Mouse (Mus musculus) hindbrain, embryonic 14.5 days (tissue): ENCODE measurements around the gene Ak5. TPM values are rescaled to one million over a fixed set of nuclear protein-coding genes. Genes with fewer than 3 reads are reported as not detected.
"Not testable (repeated sequence)": the region's sequence is repeated elsewhere in the genome, so short reads cannot be mapped to it uniquely, and the experiment has no call there.

ENCODE experiments used
- ATAC-seq: fragments of 200-750 bp; cut with Nextera tagmentation; 2 replicates; pipeline ENCODE4 v1.8.0; 2017; ENCODE audit warnings: moderate number of reproducible peaks, mild to moderate bottlenecking, moderate TSS enrichment, moderate library complexity; ENCODE audit not compliant: low FRiP score
- DNase-seq: peaks from one replicate; pipeline ENCODE4 v3.0.0-alpha.2; 2015; ENCODE audit warnings: low spot score
- H3K27ac ChIP-seq: fragments of 300-500 bp; sonication (generic); 2 replicates; pipeline ENCODE4 v1.5.1; 2014; ENCODE audit warnings: mild to moderate bottlenecking, moderate library complexity
- H3K27me3 ChIP-seq: fragments of 300-500 bp; sonication (generic); 2 replicates; pipeline ENCODE4 v1.6.1; 2014; ENCODE audit warnings: mild to moderate bottlenecking, low read length, mixed read lengths; ENCODE audit not compliant: control insufficient read depth, insufficient read depth
- H3K36me3 ChIP-seq: fragments of 300-500 bp; sonication (generic); replicated peaks from 2 replicates; pipeline ENCODE4 v1.6.1; 2014; ENCODE audit not compliant: control insufficient read depth, insufficient read depth
- H3K4me1 ChIP-seq: fragments of 300-500 bp; sonication (generic); replicated peaks from 2 replicates; pipeline ENCODE4 v1.6.1; 2014; ENCODE audit warnings: antibody characterized with exemption, low read length, mixed read lengths; ENCODE audit not compliant: control insufficient read depth, insufficient read depth
- H3K4me2 ChIP-seq: fragments of 300-500 bp; sonication (generic); replicated peaks from 2 replicates; pipeline ENCODE4 v1.6.1; 2014; ENCODE audit warnings: mild to moderate bottlenecking, moderate library complexity
- H3K4me3 ChIP-seq: fragments of 300-500 bp; sonication (generic); replicated peaks from 2 replicates; pipeline ENCODE4 v1.5.1; 2014; ENCODE audit warnings: mild to moderate bottlenecking, low read length
- H3K9ac ChIP-seq: fragments of 300-500 bp; sonication (generic); 2 replicates; pipeline ENCODE4 v1.6.1; 2014
- H3K9me3 ChIP-seq: fragments of 300-500 bp; sonication (generic); 2 replicates; pipeline ENCODE4 v1.6.1; 2016; ENCODE audit warnings: low read length; ENCODE audit not compliant: control insufficient read depth
- WGBS: fragments of 180-500 bp; shearing (Covaris S2); extraction: QIAGEN DNeasy Blood & Tissue Kit; methylation state at CpG from one replicate; pipeline ENCODE4 v1.1.7; 2014; 5-methylcytosine and 5-hydroxymethylcytosine counted together
- polyA plus RNA-seq: library from polyadenylated mRNA; unstranded; fragments of >200 nt; fragmentation: Nextera tagmentation; extraction: Ambion mirVana; gene quantifications from 2 replicates; pipeline ENCODE4 v1.2.1, GENCODE M21; 2014

Gene Ak5
- polyA plus RNA-seq, 1 experiment from 2014 or later = 14.1 TPM

DNA sequence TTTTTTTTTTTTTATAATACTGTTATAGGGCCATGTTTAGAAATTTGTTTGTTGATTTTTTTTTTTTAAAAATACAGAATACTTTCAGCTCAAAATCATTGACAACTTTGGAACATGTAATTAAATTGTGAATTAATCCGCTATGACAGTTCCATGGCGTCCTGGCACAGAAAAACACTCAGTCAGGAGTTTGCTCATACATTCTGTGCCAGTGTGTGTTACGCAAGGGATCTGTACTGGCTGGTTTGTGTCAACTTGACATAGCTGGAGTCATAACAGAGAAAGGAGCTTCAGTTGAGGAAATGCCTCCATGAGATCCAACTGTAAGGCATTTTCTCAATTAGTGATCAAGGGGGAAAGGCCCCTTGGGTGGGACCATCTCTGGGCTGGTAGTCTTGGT, 86.3 kb downstream of the Ak5 start:
- ATAC-seq, H3K9me3 ChIP-seq, H3K4me3 ChIP-seq, DNase-seq, H3K36me3 ChIP-seq, H3K4me2 ChIP-seq, H3K9ac ChIP-seq, H3K27ac ChIP-seq, H3K4me1 ChIP-seq, H3K27me3 ChIP-seq: not testable (repeated sequence)
- 94% methylated on average over 3 of the region's 3 CpGs for WGBS

- H3K9me3 ChIP-seq = no peaks in the 10 kb centered on the region
- H3K4me3 ChIP-seq = no peak overlapping the region
- H3K9ac ChIP-seq = no peak overlapping the region
- no peaks in the 10 kb centered on the region for H3K27me3 ChIP-seq
- no peak for ATAC-seq
- no peak overlapping the region for H3K27ac ChIP-seq
- H3K4me1 ChIP-seq = no peaks in the 10 kb centered on the region
- H3K4me2 ChIP-seq = no peak overlapping the region
- no peaks in the 10 kb centered on the region for H3K36me3 ChIP-seq
- DNase-seq = no peak
- 87% methylated on average over 10 of the region's 10 CpGs for WGBS
These were observed 88.1 kb downstream of the Ak5 start for GRCm38 (mm10) chr3:152579984-152580591.

DNA sequence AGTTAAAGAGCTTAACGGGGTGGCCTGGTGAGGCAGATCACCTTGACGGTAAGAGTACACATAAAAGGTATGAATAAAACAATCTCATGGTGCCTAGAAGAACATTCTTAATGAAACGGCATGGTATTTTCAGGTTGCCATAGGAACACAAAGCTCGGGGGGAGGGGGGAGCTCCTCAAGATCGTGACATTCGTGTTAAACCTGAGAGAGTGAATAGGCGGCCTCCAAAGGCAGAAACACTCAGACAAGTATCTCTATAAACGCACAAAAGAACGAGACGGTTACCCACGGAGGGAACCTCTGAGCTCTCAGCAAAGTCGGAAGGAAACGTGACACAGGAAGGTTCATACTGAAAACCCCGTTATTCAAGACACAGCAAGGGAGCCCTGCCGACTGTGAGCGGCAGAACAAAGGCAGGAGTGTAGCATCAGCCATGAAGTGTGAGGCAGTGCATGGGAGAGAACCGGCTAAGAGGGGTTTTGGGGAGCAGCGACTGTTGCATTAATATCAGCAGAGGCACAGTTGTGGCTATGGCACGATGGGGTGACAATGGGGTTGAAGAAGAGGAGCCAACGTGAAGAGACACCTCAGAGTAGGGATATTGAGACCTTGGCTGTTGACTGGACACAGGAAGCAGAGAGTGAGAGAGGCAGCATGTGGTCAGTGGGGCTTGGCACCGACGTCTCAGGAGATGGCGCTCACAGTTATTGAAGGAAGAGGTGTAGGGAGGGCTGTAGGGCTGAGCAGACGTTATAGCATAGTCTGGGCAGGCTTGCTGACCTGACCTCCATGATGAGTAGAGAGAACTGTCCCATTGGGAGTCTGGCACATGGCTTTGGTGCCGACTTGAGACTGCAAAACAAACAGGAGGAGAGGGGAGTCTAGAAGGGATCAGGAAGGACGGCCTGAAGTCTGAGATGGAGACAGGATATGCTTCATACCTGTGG, 89.6 kb downstream of the Ak5 start:
- H3K27ac ChIP-seq = peak overlapping the region; percentile 58
- peak; percentile 53 for DNase-seq
- no peaks in the 10 kb centered on the region for H3K27me3 ChIP-seq
- H3K4me2 ChIP-seq = peak overlapping the region; percentile 10; the same call in 1 of the 2 replicates
- no peak overlapping the region for H3K4me3 ChIP-seq
- WGBS = 56% methylated on average over 26 of the region's 26 CpGs
- H3K9ac ChIP-seq = no peak overlapping the region
- H3K4me1 ChIP-seq = no peaks in the 10 kb centered on the region
- H3K9me3 ChIP-seq = no peaks in the 10 kb centered on the region
- ATAC-seq = peak; percentile 57; the same call in 1 of the 2 replicates
- H3K36me3 ChIP-seq = no peaks in the 10 kb centered on the region

- Histone ChIP-seq H3K27ac (no peak overlapping the region), H3K36me3 (no peaks in the 10 kb centered on the region), H3K4me3 (no peak overlapping the region), H3K4me2 (no peak overlapping the region), H3K4me1 (no peaks in the 10 kb centered on the region), H3K27me3 (no peaks in the 10 kb centered on the region), H3K9me3 (no peaks in the 10 kb centered on the region), H3K9ac (no peak overlapping the region)
- no peak for DNase-seq
- 0 out of 2 replicates have a peak, but pooled peaks have one; percentile 11 for ATAC-seq
- 81% methylated on average over 7 of the region's 7 CpGs for WGBS
These were observed 90.4 kb downstream of the Ak5 start for GRCm38 (mm10) chr3:152577763-152578162.

GRCm38 (mm10) chr3:152577273-152577672, 90.9 kb downstream of the Ak5 start:
- no peak overlapping the region for H3K27ac ChIP-seq
- no peak overlapping the region for H3K9ac ChIP-seq
- no peaks in the 10 kb centered on the region for H3K36me3 ChIP-seq
- no peaks in the 10 kb centered on the region for H3K9me3 ChIP-seq
- WGBS = 55% methylated on average over 1 of the region's 1 CpGs
- no peaks in the 10 kb centered on the region for H3K27me3 ChIP-seq
- ATAC-seq (no peak), DNase-seq (no peak)
- H3K4me1 ChIP-seq = no peaks in the 10 kb centered on the region
- H3K4me2 ChIP-seq = no peak overlapping the region
- H3K4me3 ChIP-seq = no peak overlapping the region

GRCm38 (mm10) chr3:152569242-152569605, 98.9 kb downstream of the Ak5 start:
- 75% methylated on average over 6 of the region's 6 CpGs for WGBS
- H3K4me2 ChIP-seq = no peak overlapping the region
- H3K9ac ChIP-seq = no peak overlapping the region

DNA sequence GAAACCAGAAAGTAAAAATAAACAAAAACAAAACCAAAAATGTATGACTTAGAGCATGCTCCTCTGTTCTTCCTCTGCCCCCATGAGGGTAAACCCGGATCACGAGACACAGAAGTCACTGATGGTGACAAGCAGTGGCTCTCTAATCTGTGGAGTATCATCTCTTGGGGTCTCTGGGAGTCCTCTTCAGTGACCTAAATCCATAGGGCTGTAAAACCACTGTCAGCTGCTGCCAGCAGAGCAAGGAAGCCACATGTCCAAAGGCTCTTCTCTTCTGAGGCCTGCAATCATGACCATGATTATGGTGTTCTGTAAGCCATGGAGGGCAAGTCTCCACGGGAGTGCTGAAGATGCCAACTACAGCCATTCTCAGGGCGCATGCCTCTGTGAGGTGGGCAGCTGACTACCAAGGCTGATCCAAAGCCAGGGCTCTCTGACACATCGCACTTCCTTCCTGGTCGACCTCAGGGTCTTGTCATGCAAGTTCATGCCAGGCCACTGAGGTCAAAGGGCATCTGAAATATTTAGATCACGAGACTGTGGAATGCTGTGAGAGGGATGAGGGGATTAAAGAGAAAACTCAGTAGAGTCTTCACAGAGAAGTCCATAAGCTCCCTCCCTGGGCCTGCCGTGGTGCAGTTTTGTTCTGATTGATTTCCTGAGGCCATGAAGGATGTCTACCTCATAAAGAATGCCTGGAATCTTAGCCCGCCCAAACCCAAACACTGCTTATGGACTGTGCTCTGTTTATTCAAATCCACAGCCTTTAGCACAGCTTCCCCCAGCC, 99.5 kb downstream of the Ak5 start:
- DNase-seq = no peak
- 80% methylated on average over 9 of the region's 9 CpGs for WGBS
- no peak for ATAC-seq

More at GRCm38 (mm10) chr3:152569242-152569605, 98.9 kb downstream of the Ak5 start:
- Histone ChIP-seq H3K27ac (no peak overlapping the region), H3K36me3 (no peaks in the 10 kb centered on the region), H3K4me3 (no peak overlapping the region), H3K4me1 (no peaks in the 10 kb centered on the region), H3K27me3 (no peaks in the 10 kb centered on the region), H3K9me3 (no peaks in the 10 kb centered on the region)
- DNase-seq (no peak), ATAC-seq (no peak)

DNA sequence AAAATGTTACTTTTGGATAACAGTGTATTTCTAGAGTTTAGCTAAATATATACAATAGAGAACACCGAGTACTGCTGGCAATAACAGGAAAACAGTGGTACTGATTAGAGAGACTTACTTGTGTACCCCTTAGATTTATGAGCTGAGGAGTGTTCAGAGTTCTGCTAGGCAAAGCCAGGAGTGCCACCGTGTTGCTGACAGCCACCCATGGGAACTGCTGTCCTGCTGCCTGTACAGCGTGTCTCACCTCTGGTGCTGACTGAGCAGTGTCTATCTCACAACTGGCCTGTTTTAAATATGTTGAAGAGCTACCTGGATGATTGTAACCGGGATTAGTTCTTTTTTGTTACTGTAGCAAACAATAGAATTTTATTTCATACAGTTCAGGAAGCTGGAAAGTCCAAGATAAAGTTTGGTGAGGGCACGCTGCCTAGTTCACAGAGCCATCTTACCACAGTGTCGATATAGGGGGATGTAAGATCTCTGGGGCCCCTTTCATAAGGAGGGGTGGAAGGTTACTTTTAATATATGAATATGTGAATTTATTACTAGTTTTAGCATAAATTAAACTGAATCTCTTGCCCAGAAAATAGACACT, 103.5 kb downstream of the Ak5 start:
- no peak for ATAC-seq
- Histone ChIP-seq H3K4me2 (no peak overlapping the region), H3K4me3 (no peak overlapping the region), H3K27ac (no peak overlapping the region), H3K36me3 (no peaks in the 10 kb centered on the region), H3K9me3 (no peaks in the 10 kb centered on the region), H3K27me3 (no peaks in the 10 kb centered on the region), H3K9ac (no peak overlapping the region), H3K4me1 (no peaks in the 10 kb centered on the region)
- 77% methylated on average over 6 of the region's 6 CpGs for WGBS
- no peak for DNase-seq

More for the DNA sequence above, 99.5 kb downstream of the Ak5 start:
- no peaks in the 10 kb centered on the region for H3K9me3 ChIP-seq
- H3K4me1 ChIP-seq = no peaks in the 10 kb centered on the region
- H3K4me3 ChIP-seq = no peak overlapping the region
- no peaks in the 10 kb centered on the region for H3K36me3 ChIP-seq
- no peak overlapping the region for H3K9ac ChIP-seq
- no peak overlapping the region for H3K4me2 ChIP-seq
- no peaks in the 10 kb centered on the region for H3K27me3 ChIP-seq
- no peak overlapping the region for H3K27ac ChIP-seq

GRCm38 (mm10) chr3:152563833-152564232, 104.3 kb downstream of the Ak5 start:
- Histone ChIP-seq H3K9me3 (no peaks in the 10 kb centered on the region), H3K4me3 (no peak overlapping the region), H3K27me3 (no peaks in the 10 kb centered on the region), H3K4me1 (no peaks in the 10 kb centered on the region), H3K4me2 (no peak overlapping the region), H3K36me3 (no peaks in the 10 kb centered on the region), H3K27ac (no peak overlapping the region), H3K9ac (no peak overlapping the region)
- DNase-seq (no peak), ATAC-seq (no peak)
